Mouse (Mus musculus) kidney, embryonic 15.5 days (tissue): ENCODE results near the gene Kctd18. TPM values are rescaled to one million over a fixed set of nuclear protein-coding genes. Genes with fewer than 3 reads are reported as not detected.

ENCODE experiments used
- ATAC-seq: fragments of 200-750 bp; cut with Nextera tagmentation; replicated peaks from 2 replicates; pipeline ENCODE4 v1.8.0; 2017; ENCODE audit warnings: moderate TSS enrichment; ENCODE audit not compliant: low FRiP score
- H3K27ac ChIP-seq: fragments of 300-500 bp; sonication (generic); 2 replicates; pipeline ENCODE4 v1.5.1; 2015; ENCODE audit warnings: mild to moderate bottlenecking, inconsistent platforms
- H3K27me3 ChIP-seq: fragments of 300-500 bp; sonication (generic); 2 replicates; pipeline ENCODE4 v1.6.1; 2015; ENCODE audit warnings: inconsistent platforms
- H3K36me3 ChIP-seq: fragments of 300-500 bp; sonication (generic); 2 replicates; pipeline ENCODE4 v1.6.1; 2015; ENCODE audit warnings: inconsistent platforms
- H3K4me1 ChIP-seq: fragments of 300-500 bp; sonication (generic); 2 replicates; pipeline ENCODE4 v1.6.1; 2015; ENCODE audit warnings: inconsistent platforms
- H3K4me2 ChIP-seq: fragments of 300-500 bp; sonication (generic); 2 replicates; pipeline ENCODE4 v1.6.1; 2015; ENCODE audit warnings: moderate library complexity, mild to moderate bottlenecking, inconsistent platforms
- H3K4me3 ChIP-seq: fragments of 300-500 bp; sonication (generic); replicated peaks from 2 replicates; pipeline ENCODE4 v1.5.1; 2015; ENCODE audit warnings: mild to moderate bottlenecking, inconsistent platforms
- H3K9ac ChIP-seq: fragments of 300-500 bp; sonication (generic); 2 replicates; pipeline ENCODE4 v1.6.1; 2015; ENCODE audit warnings: mild to moderate bottlenecking, inconsistent platforms
- H3K9me3 ChIP-seq: fragments of 300-500 bp; sonication (generic); replicated peaks from 2 replicates; pipeline ENCODE4 v1.6.1; 2016; ENCODE audit warnings: inconsistent platforms
- WGBS: fragments of 180-500 bp; shearing (Covaris S2); methylation state at CpG from one replicate; pipeline ENCODE4 v1.1.7; 2015; ENCODE audit warnings: mixed read lengths; 5-methylcytosine and 5-hydroxymethylcytosine counted together
- polyA plus RNA-seq: library from polyadenylated mRNA; unstranded; fragments of >200 nt; fragmentation: Nextera tagmentation; extraction: Ambion mirVana; gene quantifications from 2 replicates; pipeline ENCODE4 v1.2.1, GENCODE M21; 2015

Kctd18 gene
- 15.8 and 16.6 TPM in 2 replicates for polyA plus RNA-seq

DNA sequence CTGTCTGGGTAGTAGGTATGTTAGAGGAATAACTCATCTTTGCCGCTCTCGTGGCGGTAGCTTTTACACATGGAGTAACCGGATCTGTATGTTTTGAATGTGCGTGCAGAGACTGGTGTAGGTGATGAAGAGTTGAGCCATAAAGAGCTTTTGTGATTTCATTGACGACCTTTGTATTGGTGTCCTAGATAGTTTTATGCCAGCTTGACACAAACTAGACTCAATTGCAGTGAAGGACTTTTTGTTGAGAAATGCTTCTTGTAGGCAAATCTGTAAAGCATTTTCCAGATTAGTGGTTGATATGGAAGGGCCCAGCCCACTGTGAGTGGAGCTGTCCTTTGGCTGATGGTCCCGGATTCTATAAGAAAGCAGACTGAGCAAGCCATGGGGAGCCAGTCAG lies at the start of gene Kctd18:
TSS of gene Kctd18 (minus strand) at position 101 of the 400 bp plus-strand sequence.
- no peak for ATAC-seq
- peaks cover 78% of the 10 kb centered on the region for H3K36me3 ChIP-seq
- WGBS = 96% methylated on average over 7 of the region's 7 CpGs

GRCm38 (mm10) chr1:58065606-58066005 lies 46.9 kb upstream of the Kctd18 start:
- Histone ChIP-seq H3K9me3 (no peaks in the 10 kb centered on the region), H3K4me1 (no peaks in the 10 kb centered on the region), H3K4me3 (no peak overlapping the region), H3K36me3 (no peaks in the 10 kb centered on the region), H3K27ac (no peak overlapping the region), H3K4me2 (no peak overlapping the region), H3K9ac (no peak overlapping the region), H3K27me3 (no peaks in the 10 kb centered on the region)
- 65% methylated on average over 3 of the region's 3 CpGs for WGBS
- ATAC-seq = no peak

More for the DNA sequence above, at the start of gene Kctd18:
- H3K9ac ChIP-seq = no peak within 1 kb of the TSS
- no peaks in the 10 kb centered on the region for H3K4me1 ChIP-seq
- H3K4me2 ChIP-seq = no peak within 1 kb of the TSS
- no peaks in the 10 kb centered on the region for H3K27me3 ChIP-seq
- no peaks in the 10 kb centered on the region for H3K9me3 ChIP-seq
- no peak within 1 kb of the TSS for H3K27ac ChIP-seq
- H3K4me3 ChIP-seq = no peak within 1 kb of the TSS

DNA sequence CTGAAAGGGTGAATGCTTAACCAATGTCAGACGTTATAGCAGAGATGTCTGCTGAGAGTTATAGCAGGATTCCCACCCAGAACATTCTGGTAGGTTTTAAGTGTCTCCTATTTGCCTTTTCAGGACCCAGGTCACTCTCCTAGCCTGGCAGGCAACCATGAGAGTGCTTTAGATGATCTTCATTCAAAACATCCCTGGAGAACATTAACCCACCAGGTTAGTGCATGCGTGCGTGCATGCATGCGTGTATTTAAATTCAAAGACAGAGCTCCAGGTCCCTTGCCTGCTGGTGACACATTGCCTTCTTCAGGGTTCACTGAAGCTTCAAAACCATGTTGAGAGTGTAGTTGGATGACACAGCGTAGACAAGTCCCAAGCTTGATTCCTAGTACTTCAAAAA lies 46.4 kb upstream of the Kctd18 start:
- no peak for ATAC-seq
- Histone ChIP-seq H3K36me3 (no peaks in the 10 kb centered on the region), H3K4me2 (no peak overlapping the region), H3K27ac (no peak overlapping the region), H3K9me3 (no peaks in the 10 kb centered on the region), H3K4me3 (no peak overlapping the region), H3K27me3 (no peaks in the 10 kb centered on the region), H3K9ac (no peak overlapping the region), H3K4me1 (no peaks in the 10 kb centered on the region)
- WGBS = 78% methylated on average over 5 of the region's 5 CpGs

- no peak overlapping the region for H3K4me3 ChIP-seq
- no peaks in the 10 kb centered on the region for H3K36me3 ChIP-seq
- H3K4me1 ChIP-seq = peaks cover 6% of the 10 kb centered on the region; the same call in 1 of the 2 replicates
- no peak overlapping the region for H3K9ac ChIP-seq
- 93% methylated on average over 7 of the region's 7 CpGs for WGBS
- no peaks in the 10 kb centered on the region for H3K9me3 ChIP-seq
- H3K27me3 ChIP-seq = no peaks in the 10 kb centered on the region
- no peak overlapping the region for H3K4me2 ChIP-seq
- no peak overlapping the region for H3K27ac ChIP-seq
- no peak for ATAC-seq
These were observed 43.4 kb upstream of the Kctd18 start for GRCm38 (mm10) chr1:58062131-58062530.

DNA sequence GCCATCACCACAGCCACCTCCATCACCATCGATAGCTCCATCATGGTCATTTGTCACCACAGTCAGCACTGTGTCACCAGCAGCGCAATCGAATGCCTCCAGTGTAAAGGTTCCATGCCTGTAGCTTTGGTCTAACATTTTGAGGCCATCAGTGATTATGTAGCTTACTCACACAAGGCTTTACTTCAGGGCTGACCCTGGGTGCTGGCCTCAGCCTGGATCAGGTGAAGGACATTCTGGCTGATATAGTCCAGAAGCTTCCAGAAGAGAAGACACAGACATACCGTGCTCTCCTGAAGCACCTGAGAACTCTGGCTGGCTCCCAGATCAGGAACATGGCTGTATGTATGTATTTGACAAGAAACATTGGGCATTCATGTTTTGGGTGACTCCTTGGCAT lies 40.1 kb upstream of the Kctd18 start:
- H3K9me3 ChIP-seq = no peaks in the 10 kb centered on the region
- ATAC-seq = no peak
- H3K4me3 ChIP-seq = no peak overlapping the region
- H3K27ac ChIP-seq = no peak overlapping the region
- no peak overlapping the region for H3K9ac ChIP-seq
- H3K4me2 ChIP-seq = no peak overlapping the region
- H3K4me1 ChIP-seq = peaks cover 14% of the 10 kb centered on the region; the same call in 1 of the 2 replicates
- WGBS = 84% methylated on average over 4 of the region's 4 CpGs
- no peaks in the 10 kb centered on the region for H3K27me3 ChIP-seq
- H3K36me3 ChIP-seq = no peaks in the 10 kb centered on the region

DNA sequence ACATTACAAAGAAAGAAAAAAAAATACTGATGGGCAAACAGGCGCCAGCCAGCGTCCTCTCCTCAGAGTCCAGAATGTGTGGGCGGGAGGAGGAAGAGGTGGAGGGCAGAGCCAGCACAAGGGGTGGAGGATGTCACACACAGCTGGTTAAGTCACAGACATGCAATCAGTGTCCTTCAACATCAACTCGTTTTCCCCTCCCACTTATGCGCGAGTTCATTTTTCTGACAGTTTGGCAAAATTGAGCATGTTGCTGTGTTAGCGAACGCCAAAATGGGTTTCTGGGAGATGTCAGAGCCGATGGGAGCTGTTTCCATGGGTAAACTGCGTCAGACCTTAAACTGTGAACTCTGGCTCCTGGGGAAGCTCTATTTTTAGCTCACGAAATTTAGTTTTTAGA lies 38.2 kb upstream of the Kctd18 start:
- Histone ChIP-seq H3K9ac (no peak overlapping the region), H3K4me1 (peaks cover 14% of the 10 kb centered on the region; the same call in 1 of the 2 replicates), H3K4me2 (0 out of 2 replicates have a peak overlapping the region, but pooled peaks have one; percentile 12), H3K36me3 (no peaks in the 10 kb centered on the region), H3K27ac (no peak overlapping the region), H3K4me3 (no peak overlapping the region), H3K9me3 (no peaks in the 10 kb centered on the region), H3K27me3 (no peaks in the 10 kb centered on the region)
- WGBS = 59% methylated on average over 11 of the region's 11 CpGs
- ATAC-seq = no peak

DNA sequence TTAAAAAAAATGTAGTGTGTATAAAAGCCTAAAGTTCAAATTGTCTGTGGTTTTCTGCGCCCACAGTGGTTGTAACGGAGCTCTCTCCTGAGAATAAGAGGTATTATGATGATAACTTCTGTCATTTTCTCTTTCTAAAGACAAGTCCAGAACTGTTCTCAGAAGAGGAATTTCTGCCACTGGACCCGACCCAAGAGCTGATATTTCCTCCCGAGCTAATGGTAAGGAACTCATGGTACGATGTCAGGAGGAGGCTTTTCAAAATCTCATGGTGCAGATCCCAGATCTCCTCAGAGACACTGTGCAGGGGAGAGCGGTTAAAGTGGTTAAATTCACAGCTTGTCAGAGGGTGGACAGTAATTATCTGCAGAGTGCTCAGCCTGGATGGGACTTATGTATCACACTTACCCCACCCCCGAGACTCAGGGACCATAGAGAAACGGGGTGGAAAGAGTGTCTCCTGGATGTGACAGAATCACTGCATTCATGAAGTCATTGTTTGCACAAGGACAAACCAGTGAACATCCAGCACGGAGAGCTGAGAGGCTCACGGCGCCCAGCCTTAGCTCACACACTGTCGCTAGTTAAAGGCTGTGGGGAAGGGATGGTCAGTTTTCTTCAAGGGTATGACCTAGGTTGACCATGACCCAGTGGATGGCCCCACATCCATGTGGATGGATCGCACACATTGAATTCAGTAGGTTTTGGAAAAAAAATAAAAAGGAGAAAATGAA lies 37.5 kb upstream of the Kctd18 start:
- Histone ChIP-seq H3K9me3 (no peaks in the 10 kb centered on the region), H3K27ac (no peak overlapping the region), H3K36me3 (no peaks in the 10 kb centered on the region), H3K4me3 (no peak overlapping the region), H3K4me2 (peak overlapping the region; percentile 12; the same call in 1 of the 2 replicates), H3K9ac (no peak overlapping the region), H3K27me3 (no peaks in the 10 kb centered on the region), H3K4me1 (peaks cover 14% of the 10 kb centered on the region; the same call in 1 of the 2 replicates)
- no peak for ATAC-seq
- 68% methylated on average over 13 of the region's 13 CpGs for WGBS

GRCm38 (mm10) chr1:58055598-58055997 lies 36.8 kb upstream of the Kctd18 start:
- Histone ChIP-seq H3K27ac (no peak overlapping the region), H3K27me3 (no peaks in the 10 kb centered on the region), H3K4me3 (no peak overlapping the region), H3K9ac (no peak overlapping the region), H3K4me1 (peaks cover 14% of the 10 kb centered on the region; the same call in 1 of the 2 replicates), H3K36me3 (no peaks in the 10 kb centered on the region), H3K4me2 (no peak overlapping the region), H3K9me3 (no peaks in the 10 kb centered on the region)
- 91% methylated on average over 11 of the region's 11 CpGs for WGBS
- no peak for ATAC-seq

GRCm38 (mm10) chr1:58049126-58049525 lies 30.4 kb upstream of the Kctd18 start:
- Histone ChIP-seq H3K27me3 (no peaks in the 10 kb centered on the region), H3K27ac (no peak overlapping the region), H3K4me3 (no peak overlapping the region), H3K9me3 (no peaks in the 10 kb centered on the region), H3K4me2 (no peak overlapping the region), H3K9ac (no peak overlapping the region), H3K36me3 (no peaks in the 10 kb centered on the region), H3K4me1 (no peaks in the 10 kb centered on the region)
- 86% methylated on average over 5 of the region's 5 CpGs for WGBS
- no peak for ATAC-seq

DNA sequence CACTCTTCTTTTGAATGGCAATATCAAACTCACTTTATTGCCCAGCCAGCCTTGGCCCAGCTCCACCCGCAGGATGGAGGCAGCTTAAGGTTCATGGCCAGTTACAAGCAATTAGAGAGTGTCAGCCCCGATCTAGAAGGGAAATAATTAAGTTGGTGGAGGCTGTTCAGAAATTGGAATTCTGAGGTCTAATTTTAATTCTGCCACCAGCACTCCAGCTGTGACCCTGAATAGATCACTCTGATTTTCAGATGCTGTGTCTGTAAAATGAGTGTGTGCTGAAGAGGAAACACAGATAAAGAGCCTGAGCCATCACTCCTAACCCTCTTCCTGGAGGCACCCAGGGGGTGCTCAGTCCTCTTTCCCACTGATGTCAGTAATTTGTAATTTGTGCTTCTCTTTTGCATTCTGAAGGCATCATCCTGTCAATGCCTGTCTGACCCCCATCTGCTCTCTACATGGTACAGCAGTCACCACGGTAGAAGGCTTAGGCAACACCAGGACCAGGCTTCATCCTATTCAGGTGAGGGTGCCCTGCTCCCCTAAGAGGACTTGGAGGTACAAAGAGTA lies 28.1 kb upstream of the Kctd18 start:
- H3K4me1 ChIP-seq = no peaks in the 10 kb centered on the region
- H3K4me2 ChIP-seq = no peak overlapping the region
- H3K27ac ChIP-seq = no peak overlapping the region
- H3K9me3 ChIP-seq = no peaks in the 10 kb centered on the region
- no peak for ATAC-seq
- H3K9ac ChIP-seq = no peak overlapping the region
- 60% methylated on average over 3 of the region's 3 CpGs for WGBS
- no peak overlapping the region for H3K4me3 ChIP-seq
- H3K27me3 ChIP-seq = no peaks in the 10 kb centered on the region
- H3K36me3 ChIP-seq = no peaks in the 10 kb centered on the region

- WGBS = 77% methylated on average over 5 of the region's 5 CpGs
- no peaks in the 10 kb centered on the region for H3K27me3 ChIP-seq
- no peak overlapping the region for H3K9ac ChIP-seq
- no peak overlapping the region for H3K4me2 ChIP-seq
- H3K27ac ChIP-seq = no peak overlapping the region
- H3K4me3 ChIP-seq = no peak overlapping the region
- no peak for ATAC-seq
- H3K36me3 ChIP-seq = no peaks in the 10 kb centered on the region
- H3K4me1 ChIP-seq = no peaks in the 10 kb centered on the region
- no peaks in the 10 kb centered on the region for H3K9me3 ChIP-seq
These were observed 26.8 kb upstream of the Kctd18 start for GRCm38 (mm10) chr1:58045546-58045945.

DNA sequence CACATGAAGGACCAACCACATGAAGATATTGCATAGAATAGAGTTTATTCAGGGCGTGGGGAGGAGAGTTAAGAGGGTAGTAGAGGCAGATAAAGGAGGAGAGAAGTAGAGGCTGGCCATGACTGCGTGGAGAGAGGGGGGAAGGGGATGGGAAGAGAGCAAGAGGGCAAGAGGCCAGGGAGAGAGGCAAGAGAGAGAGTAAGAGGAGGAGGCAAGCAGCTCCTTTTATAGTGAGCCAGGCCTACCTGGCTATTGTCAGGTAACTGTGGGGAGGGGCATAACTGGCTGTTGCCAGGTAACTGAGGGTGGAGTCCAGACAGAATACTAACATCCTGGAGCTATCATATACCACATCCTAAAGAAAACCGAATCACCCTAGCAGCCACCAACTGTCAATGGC lies 26.3 kb upstream of the Kctd18 start:
- no peak for ATAC-seq
- no peak overlapping the region for H3K4me2 ChIP-seq

More for the DNA sequence above, 26.3 kb upstream of the Kctd18 start:
- Histone ChIP-seq H3K36me3 (no peaks in the 10 kb centered on the region), H3K27me3 (no peaks in the 10 kb centered on the region), H3K4me1 (no peaks in the 10 kb centered on the region), H3K4me3 (no peak overlapping the region), H3K9me3 (no peaks in the 10 kb centered on the region), H3K27ac (no peak overlapping the region), H3K9ac (no peak overlapping the region)
- 77% methylated on average over 3 of the region's 3 CpGs for whole genome bisulfite sequencing
